Mouse (Mus musculus): Measurements from ENCODE around the gene Safb2. TPM values are rescaled to one million over a fixed set of nuclear protein-coding genes. Genes with fewer than 3 reads are reported as not detected.
"Not testable (repeated sequence)": the region's sequence is repeated elsewhere in the genome, so short reads cannot be mapped to it uniquely, and the experiment has no call there.

Gene Safb2
- total RNA-seq, 2 experiments from 2014 or later = 86.3 to 97.5 TPM

GRCm38 (mm10) chr17:56612565-56612939, 28.2 kb upstream of the Safb2 start:
- not testable (repeated sequence) for DNase-seq (ENCODE audit: extremely low spot score in 1 of 2, low spot score in 2 of 2)
- intact Hi-C loops (cut with DNase I) = loop anchor here (5.0 kb wide), 1 partner anchor 60 kb away; the partner anchor contains the start of gene Ranbp3

- intact Hi-C loops (cut with DNase I) = loop anchor here (5.0 kb wide), 1 partner anchor 60 kb away; the partner anchor contains the start of gene Ranbp3
- DNase-seq (ENCODE audit: extremely low spot score in 1 of 2, low spot score in 2 of 2) = peak in 1 of 2 experiments; percentile 78
Measured at GRCm38 (mm10) chr17:56611861-56612564, 27.6 kb upstream of the Safb2 start.

- no peak for DNase-seq (ENCODE audit: extremely low spot score in 1 of 2, low spot score in 2 of 2)
- intact Hi-C loops (cut with DNase I) = loop anchor here (5.0 kb wide), 1 partner anchor 61 kb away; the partner anchor contains the start of gene Ranbp3
Measured at GRCm38 (mm10) chr17:56611323-56611722, 26.9 kb upstream of the Safb2 start.

GRCm38 (mm10) chr17:56609452-56610171, 25.2 kb upstream of the Safb2 start, which contains the start of gene 2410015M20Rik:
Gene 2410015M20Rik (minus strand): TSS chr17:56609771.
- intact Hi-C loops (cut with DNase I) = loop anchor here (5.0 kb wide), 1 partner anchor 63 kb away; the partner anchor contains the start of gene Ranbp3
- peak; percentile 95 to 98 for DNase-seq (ENCODE audit: extremely low spot score in 1 of 2, low spot score in 2 of 2)

- intact Hi-C loops (cut with DNase I) = no loop called here
Measured at GRCm38 (mm10) chr17:56608699-56609098, 24.3 kb upstream of the Safb2 start.

GRCm38 (mm10) chr17:56607521-56608062, 23.2 kb upstream of the Safb2 start:
- DNase-seq (ENCODE audit: extremely low spot score in 1 of 2, low spot score in 2 of 2) = no peak
- intact Hi-C loops (cut with DNase I) = no loop called here

More at GRCm38 (mm10) chr17:56608699-56609098, 24.3 kb upstream of the Safb2 start:
- no peak for DNase-seq (ENCODE audit: extremely low spot score in 1 of 2, low spot score in 2 of 2)

GRCm38 (mm10) chr17:56605431-56605830, 21.0 kb upstream of the Safb2 start:
- intact Hi-C loops (cut with DNase I) = no loop called here
- no peak for DNase-seq (ENCODE audit: extremely low spot score in 1 of 2, low spot score in 2 of 2)

GRCm38 (mm10) chr17:56604422-56604821, 20.0 kb upstream of the Safb2 start:
- intact Hi-C loops (cut with DNase I) = no loop called here
- no peak for DNase-seq (ENCODE audit: extremely low spot score in 1 of 2, low spot score in 2 of 2)

- intact Hi-C loops (cut with DNase I) = no loop called here
- no peak for DNase-seq (ENCODE audit: extremely low spot score in 1 of 2, low spot score in 2 of 2)
Measured at GRCm38 (mm10) chr17:56604070-56604380, 19.6 kb upstream of the Safb2 start.

- no peak for DNase-seq (ENCODE audit: extremely low spot score in 1 of 2, low spot score in 2 of 2)
- intact Hi-C loops (cut with DNase I) = no loop called here
Measured at GRCm38 (mm10) chr17:56603186-56604069, 19.0 kb upstream of the Safb2 start.

- peak in 1 of 2 experiments; percentile 59 for DNase-seq (ENCODE audit: extremely low spot score in 1 of 2, low spot score in 2 of 2)
- intact Hi-C loops (cut with DNase I) = no loop called here
Measured at GRCm38 (mm10) chr17:56593527-56594271, 9.3 kb upstream of the Safb2 start.

GRCm38 (mm10) chr17:56592553-56592952, 8.2 kb upstream of the Safb2 start:
- DNase-seq (ENCODE audit: extremely low spot score in 1 of 2, low spot score in 2 of 2) = no peak
- intact Hi-C loops (cut with DNase I) = no loop called here

- intact Hi-C loops (cut with DNase I) = no loop called here
- no peak for DNase-seq (ENCODE audit: extremely low spot score in 1 of 2, low spot score in 2 of 2)
Measured at GRCm38 (mm10) chr17:56588921-56589320, 4.5 kb upstream of the Safb2 start.

GRCm38 (mm10) chr17:56587773-56588172, 3.4 kb upstream of the Safb2 start:
- intact Hi-C loops (cut with DNase I) = no loop called here
- no peak for DNase-seq (ENCODE audit: extremely low spot score in 1 of 2, low spot score in 2 of 2)

- intact Hi-C loops (cut with DNase I) = no loop called here
- DNase-seq (ENCODE audit: extremely low spot score in 1 of 2, low spot score in 2 of 2) = peak; percentile 22 to 73
Measured at GRCm38 (mm10) chr17:56585171-56585821, 911 bp upstream of the Safb2 start.

GRCm38 (mm10) chr17:56583611-56584256, 651 bp downstream of the Safb2 start:
- peak in 1 of 2 experiments; percentile 40 for DNase-seq (ENCODE audit: extremely low spot score in 1 of 2, low spot score in 2 of 2)
- intact Hi-C loops (cut with DNase I) = no loop called here

- DNase-seq (ENCODE audit: extremely low spot score in 1 of 2, low spot score in 2 of 2) = no peak
- intact Hi-C loops (cut with DNase I) = no loop called here
Measured at GRCm38 (mm10) chr17:56583071-56583470, 1.3 kb downstream of the Safb2 start.
